Mouse (Mus musculus): ENCODE results near the gene Fscn2. TPM values are rescaled to one million over a fixed set of nuclear protein-coding genes. Genes with fewer than 3 reads are reported as not detected.
A peak's percentile ranks its signal among the peaks of the same experiment; 100 is the strongest.
"Not testable (repeated sequence)": the region's sequence is repeated elsewhere in the genome, so short reads cannot be mapped to it uniquely, and the experiment has no call there.

Fscn2 gene
- polyA plus RNA-seq, 1 experiment: 0.16 TPM

DNA sequence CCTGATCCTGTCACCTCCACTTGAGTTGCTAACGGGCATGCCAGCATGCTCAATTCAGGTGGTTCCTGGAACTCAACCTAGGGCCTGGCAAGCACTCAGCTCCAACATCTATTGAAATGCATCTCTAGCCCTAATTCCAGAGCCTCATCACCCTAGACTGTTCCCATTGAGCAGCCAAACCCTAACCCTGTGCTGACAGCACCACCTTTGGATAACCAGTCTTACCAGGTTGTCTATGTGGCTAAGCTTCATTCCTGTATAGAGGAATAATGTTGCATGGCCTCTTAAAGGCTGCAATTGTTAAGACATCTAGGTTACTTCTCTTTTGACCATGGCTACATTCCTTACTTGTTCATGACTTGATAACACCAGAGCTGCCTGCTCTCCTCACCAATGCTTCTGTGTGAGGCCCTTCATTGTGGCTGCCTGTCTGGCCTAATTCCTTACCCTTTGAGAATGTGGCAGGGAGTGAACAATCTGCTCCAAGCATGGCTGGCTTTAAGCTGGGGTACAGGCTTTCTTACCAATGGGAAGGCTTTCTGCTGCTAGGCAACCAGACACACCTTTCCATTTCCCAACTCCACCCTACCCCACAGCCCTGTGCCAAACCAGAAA, 16.2 kb upstream of the Fscn2 start:
- DNase-seq: peak; percentile 33
- peak overlapping the region; percentile 6 for H3K4me3 ChIP-seq (ENCODE audit: insufficient read depth, low read depth, low read length)
- peaks cover 6% of the 10 kb centered on the region; the same call in 1 of the 2 replicates for H3K4me1 ChIP-seq (ENCODE audit: control insufficient read depth, insufficient read depth, low read length)
- 0 out of 2 replicates have a peak overlapping the region, but pooled peaks have one; percentile 2 for H3K27ac ChIP-seq (ENCODE audit: insufficient read depth, low read depth, low read length)
- 35% methylated on average over 1 of the region's 1 CpGs for WGBS
- no peaks in the 10 kb centered on the region for H3K27me3 ChIP-seq (replicated peaks; ENCODE audit: control insufficient read depth, insufficient read depth, low read length)
- peaks cover 2% of the 10 kb centered on the region; the same call in 1 of the 2 replicates for H3K36me3 ChIP-seq (ENCODE audit: control insufficient read depth, insufficient read depth, low read length)
- TF ChIP-seq CTCF (conservative IDR thresholded peaks at IDR 0.05; ENCODE audit: insufficient read depth, insufficient read length, low read depth, low read length) (no peak), POLR2A (IDR thresholded peaks at IDR 0.05; ENCODE audit: low read depth, low read length) (no peak)

DNA sequence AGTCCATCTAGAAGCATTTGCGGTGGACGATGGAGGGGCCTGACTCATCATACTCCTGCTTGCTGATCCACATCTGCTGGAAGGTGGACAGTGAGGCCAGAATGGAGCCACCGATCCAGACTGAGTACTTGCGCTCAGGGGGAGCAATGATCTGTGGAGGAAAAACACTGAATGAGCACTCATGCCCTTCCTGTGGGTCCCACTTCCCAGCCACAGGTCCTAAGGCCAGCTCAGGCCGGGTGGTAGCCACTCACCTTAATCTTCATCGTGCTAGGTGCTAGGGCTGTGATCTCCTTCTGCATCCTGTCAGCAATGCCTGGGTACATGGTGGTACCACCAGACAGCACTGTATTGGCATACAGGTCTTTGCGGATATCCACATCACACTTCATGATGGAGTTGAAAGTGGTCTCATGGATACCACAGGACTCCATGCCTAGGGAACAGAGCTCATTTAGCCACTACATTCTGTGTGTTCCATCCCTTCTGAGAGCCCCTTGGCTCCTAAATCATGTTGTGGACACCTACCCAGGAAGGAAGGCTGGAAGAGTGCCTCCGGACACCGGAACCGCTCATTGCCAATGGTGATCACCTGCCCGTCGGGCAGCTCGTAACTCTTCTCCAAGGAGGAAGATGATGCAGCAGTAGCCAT, 14.8 kb upstream of the Fscn2 start:
- not testable (repeated sequence) for H3K27me3 ChIP-seq (replicated peaks; ENCODE audit: control insufficient read depth, insufficient read depth, low read length); H3K36me3 ChIP-seq (ENCODE audit: control insufficient read depth, insufficient read depth, low read length); H3K27ac ChIP-seq (ENCODE audit: insufficient read depth, low read depth, low read length)
- peak; percentile 32 for DNase-seq
- Histone ChIP-seq H3K4me1 (ENCODE audit: control insufficient read depth, insufficient read depth, low read length) (peaks cover 16% of the 10 kb centered on the region; the same call in 1 of the 2 replicates), H3K4me3 (ENCODE audit: insufficient read depth, low read depth, low read length) (peak overlapping the region; percentile 57)
- WGBS: 17% methylated on average over 11 of the region's 13 CpGs

DNA sequence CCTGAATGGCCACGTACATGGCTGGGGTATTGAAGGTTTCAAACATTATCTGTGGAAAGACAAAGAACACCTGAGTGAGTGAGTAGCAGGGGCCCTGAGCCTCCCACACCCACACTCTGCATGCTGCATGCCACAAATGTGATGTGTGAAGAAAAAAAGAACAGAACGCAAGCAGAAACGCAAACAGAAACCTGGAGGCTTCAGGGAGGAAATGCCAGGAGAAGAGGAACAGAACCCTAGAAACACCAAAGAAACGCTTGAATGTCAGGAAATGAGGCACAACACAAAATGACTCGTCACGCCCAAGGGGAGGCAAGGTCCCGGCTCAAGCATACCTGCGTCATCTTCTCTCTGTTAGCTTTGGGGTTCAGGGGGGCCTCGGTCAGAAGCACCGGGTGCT, 14.0 kb upstream of the Fscn2 start:
- DNase-seq: peak; percentile 32
- Histone ChIP-seq H3K27me3 (replicated peaks; ENCODE audit: control insufficient read depth, insufficient read depth, low read length) (no peaks in the 10 kb centered on the region), H3K4me1 (ENCODE audit: control insufficient read depth, insufficient read depth, low read length) (peaks cover 16% of the 10 kb centered on the region; the same call in 1 of the 2 replicates), H3K4me3 (ENCODE audit: insufficient read depth, low read depth, low read length) (peak overlapping the region; percentile 84), H3K36me3 (ENCODE audit: control insufficient read depth, insufficient read depth, low read length) (peaks cover 2% of the 10 kb centered on the region; the same call in 1 of the 2 replicates), H3K27ac (ENCODE audit: insufficient read depth, low read depth, low read length) (peak overlapping the region; percentile 90)
- 11% methylated on average over 10 of the region's 10 CpGs for WGBS
- no peak for TF ChIP-seq CTCF (conservative IDR thresholded peaks at IDR 0.05; ENCODE audit: insufficient read depth, insufficient read length, low read depth, low read length)
- TF ChIP-seq POLR2A (IDR thresholded peaks at IDR 0.05; ENCODE audit: low read depth, low read length): no peak

DNA sequence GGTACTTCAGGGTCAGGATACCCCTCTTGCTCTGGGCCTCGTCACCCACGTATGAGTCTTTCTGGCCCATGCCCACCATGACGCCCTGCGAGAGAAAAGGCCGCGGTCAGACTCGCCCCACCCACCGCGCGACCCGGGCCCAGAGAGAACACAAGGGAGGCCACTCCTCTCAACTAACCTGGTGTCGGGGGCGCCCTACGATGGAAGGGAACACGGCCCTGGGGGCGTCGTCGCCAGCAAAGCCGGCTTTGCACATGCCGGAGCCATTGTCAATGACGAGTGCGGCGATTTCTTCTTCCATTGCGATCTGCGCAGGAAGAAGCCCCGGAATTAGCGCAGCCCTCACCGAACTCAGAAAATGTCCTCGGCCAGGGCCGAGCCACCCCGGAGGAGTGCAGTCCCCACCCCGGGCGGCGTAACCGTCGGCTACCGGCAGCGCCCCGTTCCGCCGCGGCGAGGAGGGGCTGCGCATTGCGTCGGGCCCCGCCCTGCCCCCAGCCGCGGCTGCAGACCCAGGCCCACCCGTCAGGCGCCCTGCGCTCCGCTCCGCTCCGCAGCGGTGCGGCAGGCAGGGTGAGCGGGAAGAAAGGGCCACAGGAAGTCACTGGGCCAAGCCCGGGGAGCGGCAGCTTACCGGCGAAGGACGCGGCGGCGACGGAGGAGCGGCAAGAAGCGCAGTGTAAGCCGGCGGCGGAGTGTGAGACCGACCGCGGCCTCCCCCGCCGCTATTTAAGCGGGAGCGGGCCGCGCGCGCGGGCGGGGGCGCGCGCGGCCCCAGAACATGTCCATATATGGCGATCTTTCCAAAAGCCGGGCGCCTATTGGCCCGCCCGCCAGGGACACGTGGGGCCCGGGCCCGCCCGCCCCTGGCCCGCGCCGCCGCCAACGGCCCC, 13.3 kb upstream of the Fscn2 start, which contains the start of gene Actg1:
Actg1 (minus strand) TSS at position 752 of the 893 bp plus-strand sequence.
- Histone ChIP-seq H3K27me3 (replicated peaks; ENCODE audit: control insufficient read depth, insufficient read depth, low read length) (no peaks in the 10 kb centered on the region), H3K36me3 (ENCODE audit: control insufficient read depth, insufficient read depth, low read length) (peaks cover 2% of the 10 kb centered on the region; the same call in 1 of the 2 replicates), H3K4me3 (ENCODE audit: insufficient read depth, low read depth, low read length) (peak within 1 kb of the TSS; percentile 84), H3K4me1 (ENCODE audit: control insufficient read depth, insufficient read depth, low read length) (peaks cover 23% of the 10 kb centered on the region), H3K27ac (ENCODE audit: insufficient read depth, low read depth, low read length) (peak within 1 kb of the TSS; percentile 99)
- peak; percentile 83 for TF ChIP-seq POLR2A (IDR thresholded peaks at IDR 0.05; ENCODE audit: low read depth, low read length)
- TF ChIP-seq CTCF (conservative IDR thresholded peaks at IDR 0.05; ENCODE audit: insufficient read depth, insufficient read length, low read depth, low read length): no peak
- WGBS: 25% methylated on average over 103 of the region's 103 CpGs
- DNase-seq: peak; percentile 94

DNA sequence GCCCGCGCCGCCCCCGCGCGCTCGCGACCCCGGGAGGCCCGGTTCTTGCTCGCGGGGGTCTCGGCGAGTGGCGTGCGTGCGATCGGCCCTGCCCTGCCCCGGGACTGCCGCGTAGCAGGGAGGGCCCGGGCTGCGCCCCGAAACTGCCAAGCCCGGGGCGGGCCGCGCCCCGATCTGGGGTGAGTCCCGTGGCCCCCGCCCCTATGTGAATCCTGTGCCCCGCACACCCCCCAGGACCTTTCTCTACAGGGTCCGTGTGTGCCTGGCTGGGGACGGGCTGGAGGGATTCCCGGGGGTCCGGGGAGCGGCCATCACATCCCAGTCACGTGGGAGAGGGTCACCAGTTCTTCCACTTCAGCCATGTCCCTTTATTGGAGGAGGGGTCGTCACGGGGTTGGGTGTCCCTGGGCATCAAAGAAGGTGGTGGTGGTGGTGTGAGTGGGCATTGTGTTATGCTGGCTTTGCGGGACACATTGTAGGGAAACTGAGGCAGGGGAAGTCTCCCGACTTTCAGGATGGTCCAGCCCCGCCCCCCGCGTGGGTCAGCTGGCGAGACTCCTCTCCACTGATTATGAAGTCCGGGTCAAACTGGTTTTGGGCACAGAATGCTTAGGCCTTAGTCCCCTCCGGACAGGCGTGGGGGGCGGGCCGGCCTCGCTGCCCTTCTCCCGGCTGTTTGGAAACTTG, 12.5 kb upstream of the Fscn2 start:
- H3K4me3 ChIP-seq (ENCODE audit: insufficient read depth, low read depth, low read length): peak overlapping the region; percentile 81
- WGBS: 32% methylated on average over 53 of the region's 53 CpGs
- peaks cover 2% of the 10 kb centered on the region; the same call in 1 of the 2 replicates for H3K36me3 ChIP-seq (ENCODE audit: control insufficient read depth, insufficient read depth, low read length)
- no peaks in the 10 kb centered on the region for H3K27me3 ChIP-seq (replicated peaks; ENCODE audit: control insufficient read depth, insufficient read depth, low read length)
- TF ChIP-seq CTCF (conservative IDR thresholded peaks at IDR 0.05; ENCODE audit: insufficient read depth, insufficient read length, low read depth, low read length) (no peak), POLR2A (IDR thresholded peaks at IDR 0.05; ENCODE audit: low read depth, low read length) (no peak)
- peaks cover 25% of the 10 kb centered on the region for H3K4me1 ChIP-seq (ENCODE audit: control insufficient read depth, insufficient read depth, low read length)
- peak; percentile 75 for DNase-seq
- H3K27ac ChIP-seq (ENCODE audit: insufficient read depth, low read depth, low read length): peak overlapping the region; percentile 99

DNA sequence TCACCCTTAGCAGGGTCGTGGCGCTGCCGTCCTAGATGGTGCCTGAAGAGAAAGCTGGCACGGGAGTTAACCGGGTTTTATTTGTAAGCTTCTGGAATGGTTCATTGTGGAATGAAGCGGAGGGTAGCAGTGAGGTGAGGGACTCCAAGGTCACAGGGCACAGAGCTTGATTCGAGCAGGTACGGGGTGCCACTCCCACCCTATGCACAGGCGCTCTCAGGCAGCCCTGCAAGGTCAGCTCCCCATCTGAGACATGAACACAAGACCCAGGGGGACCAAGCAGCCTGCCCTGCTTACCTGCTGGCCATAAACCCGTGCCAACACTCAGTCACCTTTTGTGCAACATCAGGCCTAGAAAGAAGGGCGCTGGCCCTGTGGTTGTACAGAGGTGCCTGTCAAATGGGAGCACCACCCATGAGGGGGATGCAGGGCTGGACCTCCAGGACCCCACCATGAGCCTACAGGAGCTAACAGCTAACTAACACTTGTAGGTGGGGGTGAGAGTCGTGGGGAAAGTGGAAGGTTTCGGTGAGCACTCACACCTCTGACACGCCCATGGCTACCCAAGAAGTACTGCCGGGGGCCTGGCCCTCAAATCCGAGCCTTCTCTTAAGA, 11.9 kb upstream of the Fscn2 start:
- Histone ChIP-seq H3K27me3 (replicated peaks; ENCODE audit: control insufficient read depth, insufficient read depth, low read length) (no peaks in the 10 kb centered on the region), H3K4me1 (ENCODE audit: control insufficient read depth, insufficient read depth, low read length) (peaks cover 26% of the 10 kb centered on the region), H3K27ac (ENCODE audit: insufficient read depth, low read depth, low read length) (peak overlapping the region; percentile 99), H3K4me3 (ENCODE audit: insufficient read depth, low read depth, low read length) (peak overlapping the region; percentile 81), H3K36me3 (ENCODE audit: control insufficient read depth, insufficient read depth, low read length) (peaks cover 2% of the 10 kb centered on the region; the same call in 1 of the 2 replicates)
- DNase-seq: peak; percentile 77
- WGBS: 13% methylated on average over 16 of the region's 16 CpGs
- TF ChIP-seq POLR2A (IDR thresholded peaks at IDR 0.05; ENCODE audit: low read depth, low read length) (no peak), CTCF (conservative IDR thresholded peaks at IDR 0.05; ENCODE audit: insufficient read depth, insufficient read length, low read depth, low read length) (no peak)
